Mouse (Mus musculus) limb, embryonic 11.5 days (tissue): ENCODE data around the gene Cmbl. TPM values are rescaled to one million over a fixed set of nuclear protein-coding genes. Genes with fewer than 3 reads are reported as not detected.

Source experiments
- ATAC-seq: fragments of 200-750 bp; cut with Nextera tagmentation; 2 replicates; pipeline ENCODE4 v1.8.0; 2017; ENCODE audit warnings: low read depth; ENCODE audit not compliant: insufficient number of reproducible peaks, low FRiP score, low TSS enrichment
- DNase-seq: peaks from one replicate; pipeline ENCODE4 v3.0.0-alpha.2; 2015; ENCODE audit warnings: low spot score
- H3K27ac ChIP-seq: fragments of 300-500 bp; sonication (generic); replicated peaks from 2 replicates; pipeline ENCODE4 v1.5.1; 2014; ENCODE audit warnings: low read depth, mild to moderate bottlenecking, low read length
- H3K27me3 ChIP-seq: fragments of 300-500 bp; sonication (generic); 2 replicates; pipeline ENCODE4 v1.6.1; 2014; ENCODE audit warnings: mild to moderate bottlenecking, low read length, mixed read lengths; ENCODE audit not compliant: control insufficient read depth, insufficient read depth
- H3K36me3 ChIP-seq: fragments of 300-500 bp; sonication (generic); 2 replicates; pipeline ENCODE4 v1.6.1; 2014; ENCODE audit warnings: mild to moderate bottlenecking, low read length, moderate library complexity, mixed read lengths; ENCODE audit not compliant: control insufficient read depth, insufficient read depth
- H3K4me1 ChIP-seq: fragments of 300-500 bp; sonication (generic); 2 replicates; pipeline ENCODE4 v1.6.1; 2014; ENCODE audit warnings: low read length, mixed read lengths; ENCODE audit not compliant: control insufficient read depth, insufficient read depth
- H3K4me2 ChIP-seq: fragments of 300-500 bp; sonication (generic); 2 replicates; pipeline ENCODE4 v1.6.1; 2014; ENCODE audit warnings: low read depth, mild to moderate bottlenecking, moderate library complexity; ENCODE audit not compliant: severe bottlenecking
- H3K4me3 ChIP-seq: fragments of 300-500 bp; sonication (generic); 2 replicates; pipeline ENCODE4 v1.5.1; 2014; ENCODE audit warnings: low read depth, low read length
- H3K9ac ChIP-seq: fragments of 300-500 bp; sonication (generic); 2 replicates; pipeline ENCODE4 v1.6.1; 2014; ENCODE audit warnings: mild to moderate bottlenecking, low read length
- H3K9me3 ChIP-seq: fragments of 300-500 bp; sonication (generic); 2 replicates; pipeline ENCODE4 v1.6.1; 2016; ENCODE audit warnings: low read length; ENCODE audit not compliant: control insufficient read depth
- WGBS: fragments of 180-500 bp; shearing (Covaris S2); extraction: QIAGEN DNeasy Blood & Tissue Kit; methylation state at CpG from one replicate; pipeline ENCODE4 v1.1.7; 2014; 5-methylcytosine and 5-hydroxymethylcytosine counted together
- polyA plus RNA-seq: library from polyadenylated mRNA; unstranded; fragments of >200 nt; fragmentation: Nextera tagmentation; extraction: Ambion mirVana; gene quantifications from 2 replicates; pipeline ENCODE4 v1.2.1, GENCODE M21; 2014

Gene Cmbl
- 0.54 and 1.1 TPM in 2 replicates for polyA plus RNA-seq

DNA sequence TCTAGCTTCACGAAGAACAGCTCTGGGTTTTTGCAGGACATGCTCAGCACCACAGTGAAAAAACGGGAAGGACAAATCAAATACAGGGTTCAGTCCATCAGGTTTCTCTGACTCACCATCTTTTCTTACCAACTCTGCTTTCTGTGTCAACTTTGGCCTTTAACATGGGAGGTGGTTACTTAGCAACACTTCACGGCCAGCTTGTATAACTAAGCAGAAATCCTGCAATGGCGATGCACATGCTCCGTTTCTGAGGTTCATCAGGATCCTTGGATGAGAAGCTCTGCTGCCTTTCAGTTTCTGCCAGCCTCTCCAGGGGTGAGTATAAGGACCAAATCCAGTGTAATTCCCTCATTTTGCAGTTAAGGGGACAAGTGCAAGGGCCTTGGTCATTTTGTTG, at the start of gene Cmbl:
TSS of gene Cmbl (plus strand) at position 206 of the 400 bp plus-strand sequence.
- Histone ChIP-seq H3K4me1 (no peaks in the 10 kb centered on the region), H3K4me3 (no peak within 1 kb of the TSS), H3K4me2 (no peak within 1 kb of the TSS), H3K27me3 (no peaks in the 10 kb centered on the region), H3K36me3 (no peaks in the 10 kb centered on the region), H3K9ac (no peak within 1 kb of the TSS), H3K9me3 (no peaks in the 10 kb centered on the region), H3K27ac (no peak within 1 kb of the TSS)
- ATAC-seq = no peak
- WGBS = 78% methylated on average over 5 of the region's 5 CpGs
- DNase-seq = no peak

- Histone ChIP-seq H3K36me3 (no peaks in the 10 kb centered on the region), H3K9me3 (no peaks in the 10 kb centered on the region), H3K27ac (no peak overlapping the region), H3K4me3 (no peak overlapping the region), H3K4me1 (no peaks in the 10 kb centered on the region), H3K27me3 (no peaks in the 10 kb centered on the region), H3K9ac (no peak overlapping the region), H3K4me2 (no peak overlapping the region)
- 87% methylated on average over 1 of the region's 1 CpGs for WGBS
- DNase-seq (no peak), ATAC-seq (no peak)
These were observed 48.0 kb upstream of the Cmbl start for GRCm38 (mm10) chr15:31517186-31517585.

DNA sequence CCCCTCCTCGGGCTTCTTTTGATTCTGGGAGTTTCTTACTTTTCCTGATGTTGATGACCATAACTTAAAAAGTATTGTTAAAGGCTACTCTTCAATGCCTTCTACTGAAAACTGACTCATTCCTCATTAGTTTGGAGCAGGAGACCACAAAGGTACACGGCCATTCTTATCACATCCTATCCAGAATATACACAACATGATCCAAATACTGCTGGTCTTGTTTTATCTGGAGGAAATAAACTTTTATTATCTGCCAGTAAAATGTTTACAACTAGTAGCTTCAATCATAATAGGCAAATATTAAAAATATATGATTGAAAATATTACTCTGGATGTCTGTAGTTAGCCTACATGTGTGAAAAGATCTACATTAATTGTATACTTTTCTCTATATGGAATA, 46.8 kb upstream of the Cmbl start:
- H3K4me1 ChIP-seq = no peaks in the 10 kb centered on the region
- DNase-seq = no peak
- H3K9me3 ChIP-seq = no peaks in the 10 kb centered on the region
- H3K4me3 ChIP-seq = no peak overlapping the region
- H3K4me2 ChIP-seq = no peak overlapping the region
- H3K9ac ChIP-seq = no peak overlapping the region
- no peak for ATAC-seq
- no peaks in the 10 kb centered on the region for H3K27me3 ChIP-seq
- no peaks in the 10 kb centered on the region for H3K36me3 ChIP-seq
- no peak overlapping the region for H3K27ac ChIP-seq
- WGBS = 90% methylated on average over 2 of the region's 2 CpGs

DNA sequence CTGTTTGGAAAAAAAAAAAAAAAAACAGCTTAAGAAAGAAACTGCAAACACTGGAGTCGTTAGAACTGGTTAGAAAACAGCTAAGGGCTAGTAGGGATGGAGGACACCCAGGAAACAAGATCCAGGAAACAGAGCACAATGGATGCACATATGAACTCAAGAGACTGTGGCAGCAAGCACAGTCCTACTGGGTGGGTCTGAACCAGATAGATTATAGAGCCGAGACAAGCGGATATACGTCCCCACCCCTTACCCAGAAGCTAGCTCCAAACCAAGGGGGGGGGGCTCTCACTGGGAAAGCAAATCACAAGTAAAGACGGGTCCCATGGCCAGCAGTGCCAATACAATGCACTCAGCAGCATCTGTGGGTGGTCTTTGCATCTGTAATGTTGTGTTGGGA, 46.2 kb upstream of the Cmbl start:
- ATAC-seq (no peak), DNase-seq (no peak)
- Histone ChIP-seq H3K9ac (no peak overlapping the region), H3K27me3 (no peaks in the 10 kb centered on the region), H3K4me1 (no peaks in the 10 kb centered on the region), H3K4me3 (no peak overlapping the region), H3K9me3 (no peaks in the 10 kb centered on the region), H3K36me3 (no peaks in the 10 kb centered on the region), H3K27ac (no peak overlapping the region), H3K4me2 (no peak overlapping the region)
- WGBS = 90% methylated on average over 5 of the region's 5 CpGs

DNA sequence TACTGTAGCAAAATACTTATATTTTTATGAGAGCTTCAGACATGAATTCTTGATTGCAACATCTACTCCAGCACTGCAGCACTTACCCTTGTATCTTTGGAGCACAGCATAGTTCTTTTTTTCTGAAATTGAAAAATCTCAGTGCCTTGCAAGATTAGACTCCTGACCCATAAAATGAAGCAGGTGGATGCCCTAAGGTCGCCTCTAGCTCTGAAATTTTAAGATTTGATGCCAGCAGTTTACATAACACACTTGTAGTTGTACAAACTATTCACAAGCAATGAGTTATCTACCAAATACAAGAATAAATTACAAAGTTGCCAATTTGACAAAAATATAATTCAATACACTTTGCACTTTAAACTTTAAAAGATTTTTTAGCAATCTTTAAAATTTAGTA, 38.7 kb upstream of the Cmbl start:
- no peaks in the 10 kb centered on the region for H3K9me3 ChIP-seq
- DNase-seq (no peak), ATAC-seq (no peak)
- no peak overlapping the region for H3K9ac ChIP-seq
- H3K27ac ChIP-seq = no peak overlapping the region
- no peak overlapping the region for H3K4me3 ChIP-seq
- H3K36me3 ChIP-seq = no peaks in the 10 kb centered on the region; the same call in 1 of the 2 replicates
- no peaks in the 10 kb centered on the region for H3K27me3 ChIP-seq
- no peak overlapping the region for H3K4me2 ChIP-seq
- 89% methylated on average over 1 of the region's 1 CpGs for WGBS
- H3K4me1 ChIP-seq = peaks cover 5% of the 10 kb centered on the region

- Histone ChIP-seq H3K4me3 (no peak overlapping the region), H3K4me2 (no peak overlapping the region)
These were observed 36.7 kb upstream of the Cmbl start for GRCm38 (mm10) chr15:31528477-31528876.

GRCm38 (mm10) chr15:31529103-31529502, 36.1 kb upstream of the Cmbl start:
- H3K4me2 ChIP-seq = peak overlapping the region; percentile 65
- 50% methylated on average over 6 of the region's 6 CpGs for WGBS
- H3K9ac ChIP-seq = no peak overlapping the region
- H3K36me3 ChIP-seq = no peaks in the 10 kb centered on the region; the same call in 1 of the 2 replicates
- H3K27me3 ChIP-seq = no peaks in the 10 kb centered on the region
- H3K27ac ChIP-seq = no peak overlapping the region
- H3K9me3 ChIP-seq = no peaks in the 10 kb centered on the region
- peaks cover 5% of the 10 kb centered on the region for H3K4me1 ChIP-seq
- no peak for ATAC-seq
- peak overlapping the region; percentile 97 for H3K4me3 ChIP-seq
- DNase-seq = no peak

More at GRCm38 (mm10) chr15:31528477-31528876, 36.7 kb upstream of the Cmbl start:
- no peak for ATAC-seq
- WGBS = 96% methylated on average over 4 of the region's 4 CpGs
- Histone ChIP-seq H3K4me1 (peaks cover 5% of the 10 kb centered on the region), H3K36me3 (no peaks in the 10 kb centered on the region; the same call in 1 of the 2 replicates), H3K27me3 (no peaks in the 10 kb centered on the region), H3K27ac (no peak overlapping the region), H3K9me3 (no peaks in the 10 kb centered on the region), H3K9ac (no peak overlapping the region)
- no peak for DNase-seq

DNA sequence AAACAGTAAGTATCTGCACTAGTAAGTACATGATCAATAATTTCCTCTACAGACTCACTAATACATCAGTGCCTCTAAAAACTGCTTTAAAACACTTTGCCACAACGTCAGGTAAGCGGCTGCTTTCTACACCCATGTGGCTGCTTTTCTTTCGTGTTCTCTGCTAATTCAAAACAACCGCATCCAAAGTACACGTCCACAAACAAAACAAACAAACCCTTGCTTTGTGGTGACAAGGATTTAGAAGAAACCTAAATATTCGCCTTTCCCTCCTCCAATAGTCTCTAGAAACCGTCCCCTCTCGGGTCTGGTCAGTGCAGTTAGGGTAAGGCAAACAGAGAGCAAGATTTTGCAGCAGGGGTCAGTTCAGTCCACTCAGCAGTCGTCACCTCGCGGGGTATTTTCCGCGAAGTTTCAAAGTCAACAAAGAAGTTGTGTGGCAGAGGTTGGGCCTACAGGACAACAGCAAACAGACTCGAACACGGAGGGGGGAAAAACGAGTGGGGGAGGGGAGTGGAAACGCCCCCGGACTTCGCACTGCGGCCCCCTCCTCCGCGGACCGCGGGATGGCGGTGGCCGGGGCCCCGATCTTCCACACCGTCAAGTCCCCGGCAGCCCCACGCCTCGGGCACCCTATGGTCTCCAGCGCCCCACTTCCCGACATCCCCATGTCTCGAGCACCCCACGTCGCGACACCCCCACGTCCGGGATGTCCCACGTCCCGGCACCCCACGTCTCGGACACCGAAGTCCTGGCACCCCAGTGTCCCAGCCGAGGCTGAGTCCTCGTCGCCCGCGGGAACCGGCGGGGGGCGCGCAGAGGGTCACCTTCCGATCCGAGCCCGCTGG, 35.2 kb upstream of the Cmbl start:
- peak; percentile 42 for ATAC-seq
- Histone ChIP-seq H3K4me2 (peak overlapping the region; percentile 65), H3K27ac (peak overlapping the region; percentile 96), H3K9ac (peak overlapping the region; percentile 93), H3K4me1 (peaks cover 5% of the 10 kb centered on the region), H3K27me3 (no peaks in the 10 kb centered on the region), H3K4me3 (peak overlapping the region; percentile 97), H3K9me3 (no peaks in the 10 kb centered on the region), H3K36me3 (no peaks in the 10 kb centered on the region; the same call in 1 of the 2 replicates)
- WGBS = 1% methylated on average over 56 of the region's 56 CpGs
- peak; percentile 74 for DNase-seq
